Mouse (Mus musculus): ENCODE measurements around the gene Zdhhc5.

DNA sequence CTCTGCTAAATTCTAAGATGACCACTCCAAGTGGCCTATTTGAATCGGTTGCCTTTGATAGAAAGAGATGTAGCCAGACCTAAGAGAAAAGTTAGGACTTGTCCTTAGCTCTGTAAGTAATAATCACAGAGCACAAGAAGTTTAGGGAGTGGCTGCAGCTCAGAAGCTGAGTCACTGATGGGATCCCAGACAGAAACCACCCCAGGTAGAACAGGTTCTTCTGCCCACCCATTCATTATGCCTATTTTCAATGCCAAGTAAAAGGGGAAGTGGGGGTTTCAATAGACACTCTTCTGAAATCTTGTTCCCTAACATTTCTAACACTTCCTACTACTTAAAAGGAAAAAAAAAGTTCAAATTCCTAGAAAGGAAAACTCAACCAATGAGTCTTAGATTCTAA, 9.7 kb downstream of the Zdhhc5 start:
- no peak for TF ChIP-seq TAL1 (IDR thresholded peaks at IDR 0.05; ENCODE audit: low read length)
- no peak for TF ChIP-seq GATA1 (IDR thresholded peaks at IDR 0.05; ENCODE audit: low read length)

All from erythroblast, embryonic 14.5 days (primary cell).